Mouse (Mus musculus): ENCODE results near the gene Arel1. TPM values are rescaled to one million over a fixed set of nuclear protein-coding genes. Genes with fewer than 3 reads are reported as not detected.

The Arel1 gene
- polyA plus RNA-seq, 1 experiment from 2014 or later = 37.9 TPM

DNA sequence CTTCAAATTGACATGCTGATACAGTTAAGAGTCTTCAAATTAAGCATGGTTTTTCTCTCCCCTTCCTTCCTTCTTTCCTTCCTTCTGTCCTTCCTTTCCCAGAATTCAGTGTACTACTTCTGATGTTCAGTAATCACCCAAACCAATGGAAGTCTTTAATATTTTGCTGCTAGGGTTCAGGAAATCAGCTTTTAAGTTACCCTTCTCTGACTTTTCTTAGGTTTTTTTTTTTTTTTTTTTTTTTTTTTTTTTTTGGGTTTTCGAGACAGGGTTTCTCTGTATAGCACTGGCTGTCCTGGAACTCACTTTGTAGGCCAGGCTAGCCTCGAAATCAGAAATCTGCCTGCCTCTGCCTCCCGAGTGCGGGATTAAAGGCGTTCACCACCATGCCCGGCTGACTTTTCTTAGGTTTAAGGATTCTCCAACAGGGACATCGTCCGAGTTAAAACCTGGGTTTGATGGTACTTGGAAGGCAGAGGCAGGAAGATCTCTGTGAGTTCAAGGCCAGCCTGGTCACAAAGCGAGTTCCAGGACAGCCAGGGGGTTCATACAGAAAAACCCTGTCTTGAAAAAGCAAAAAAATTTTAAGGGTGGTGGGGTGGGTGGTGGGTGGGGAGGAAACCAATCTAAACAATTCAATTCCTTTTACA lies 24.5 kb upstream of the Arel1 start:
- peak overlapping the region; percentile 53 for H3K4me3 ChIP-seq (ENCODE audit: low read depth, low read length)
- peaks cover 26% of the 10 kb centered on the region for H3K4me1 ChIP-seq (ENCODE audit: control insufficient read depth, insufficient read depth, low read length)
- H3K9me3 ChIP-seq (replicated peaks; ENCODE audit: control insufficient read depth, low read length, poor library complexity, severe bottlenecking) = no peaks in the 10 kb centered on the region
- WGBS = 92% methylated on average over 8 of the region's 9 CpGs
- H3K27ac ChIP-seq (ENCODE audit: low read length) = no peak overlapping the region
- H3K27me3 ChIP-seq (ENCODE audit: control insufficient read depth, insufficient read depth, low read depth, low read length) = no peaks in the 10 kb centered on the region
- peak overlapping the region; percentile 35 for H3K4me2 ChIP-seq (ENCODE audit: low read length)
- ATAC-seq = no peak
- no peak overlapping the region; the same call in 1 of the 2 replicates for H3K9ac ChIP-seq (ENCODE audit: low read depth, low read length)
- H3K36me3 ChIP-seq (ENCODE audit: control insufficient read depth, insufficient read depth, low read length) = no peaks in the 10 kb centered on the region

DNA sequence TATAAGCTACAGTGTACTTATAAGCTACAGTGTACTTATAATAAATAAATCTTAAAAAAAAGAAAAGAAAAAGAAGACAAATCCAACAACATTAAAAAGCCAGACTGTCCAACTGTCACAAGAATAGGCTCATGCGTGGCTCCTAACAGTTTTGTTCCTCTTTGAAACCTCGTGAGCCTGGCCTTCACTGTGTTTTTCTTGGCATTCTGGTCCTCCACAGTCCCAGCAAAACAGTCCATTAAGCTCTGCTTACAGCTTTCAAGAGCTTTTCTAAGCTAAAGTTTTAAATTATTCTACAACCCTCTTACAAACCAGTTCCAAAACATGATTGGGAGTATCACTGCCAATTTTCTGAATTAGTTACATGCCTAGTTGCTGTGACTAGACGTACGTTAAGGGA lies 18.8 kb upstream of the Arel1 start:
- WGBS = 73% methylated on average over 4 of the region's 4 CpGs
- no peaks in the 10 kb centered on the region for H3K36me3 ChIP-seq (ENCODE audit: control insufficient read depth, insufficient read depth, low read length)
- H3K9ac ChIP-seq (ENCODE audit: low read depth, low read length) = no peak overlapping the region
- no peak for ATAC-seq
- no peaks in the 10 kb centered on the region for H3K27me3 ChIP-seq (ENCODE audit: control insufficient read depth, insufficient read depth, low read depth, low read length)
- H3K27ac ChIP-seq (ENCODE audit: low read length) = no peak overlapping the region
- H3K9me3 ChIP-seq (replicated peaks; ENCODE audit: control insufficient read depth, low read length, poor library complexity, severe bottlenecking) = no peaks in the 10 kb centered on the region
- no peaks in the 10 kb centered on the region for H3K4me1 ChIP-seq (ENCODE audit: control insufficient read depth, insufficient read depth, low read length)
- no peak overlapping the region for H3K4me2 ChIP-seq (ENCODE audit: low read length)
- H3K4me3 ChIP-seq (ENCODE audit: low read depth, low read length) = no peak overlapping the region

DNA sequence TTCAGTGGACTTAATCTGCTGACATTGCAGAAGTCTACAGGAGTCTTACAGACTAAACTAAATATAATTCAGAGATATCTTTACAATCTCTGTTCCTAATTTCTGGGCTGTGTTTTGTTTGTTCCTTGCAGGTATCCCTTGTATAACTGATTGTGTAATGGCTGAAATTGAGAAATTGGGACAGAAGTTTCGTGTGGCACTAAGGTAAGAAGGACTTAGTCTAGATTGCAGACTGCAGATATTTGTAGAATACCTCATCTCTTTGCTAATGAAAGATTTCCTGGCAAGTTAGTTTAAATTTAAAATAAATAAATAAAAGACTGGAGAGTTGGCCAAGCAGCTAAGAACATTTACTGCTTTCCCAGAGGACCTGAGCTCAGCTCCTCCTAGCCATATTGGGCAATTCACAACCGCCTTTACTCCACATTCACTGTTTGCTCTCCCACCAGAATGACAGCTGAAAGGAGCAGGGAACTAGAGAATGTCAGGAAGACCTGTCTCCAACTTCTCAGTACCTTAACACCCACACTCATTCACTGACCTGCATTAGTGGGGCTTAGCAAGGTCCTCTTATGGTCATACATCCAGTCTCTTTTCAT lies 8.7 kb upstream of the Arel1 start:
- H3K27ac ChIP-seq (ENCODE audit: low read length) = no peak overlapping the region
- H3K9ac ChIP-seq (ENCODE audit: low read depth, low read length) = no peak overlapping the region
- H3K4me1 ChIP-seq (ENCODE audit: control insufficient read depth, insufficient read depth, low read length) = no peaks in the 10 kb centered on the region
- no peaks in the 10 kb centered on the region for H3K27me3 ChIP-seq (ENCODE audit: control insufficient read depth, insufficient read depth, low read depth, low read length)
- no peaks in the 10 kb centered on the region for H3K9me3 ChIP-seq (replicated peaks; ENCODE audit: control insufficient read depth, low read length, poor library complexity, severe bottlenecking)
- 95% methylated on average over 2 of the region's 2 CpGs for WGBS
- peaks cover 29% of the 10 kb centered on the region for H3K36me3 ChIP-seq (ENCODE audit: control insufficient read depth, insufficient read depth, low read length)
- no peak for ATAC-seq
- no peak overlapping the region for H3K4me3 ChIP-seq (ENCODE audit: low read depth, low read length)
- H3K4me2 ChIP-seq (ENCODE audit: low read length) = no peak overlapping the region

DNA sequence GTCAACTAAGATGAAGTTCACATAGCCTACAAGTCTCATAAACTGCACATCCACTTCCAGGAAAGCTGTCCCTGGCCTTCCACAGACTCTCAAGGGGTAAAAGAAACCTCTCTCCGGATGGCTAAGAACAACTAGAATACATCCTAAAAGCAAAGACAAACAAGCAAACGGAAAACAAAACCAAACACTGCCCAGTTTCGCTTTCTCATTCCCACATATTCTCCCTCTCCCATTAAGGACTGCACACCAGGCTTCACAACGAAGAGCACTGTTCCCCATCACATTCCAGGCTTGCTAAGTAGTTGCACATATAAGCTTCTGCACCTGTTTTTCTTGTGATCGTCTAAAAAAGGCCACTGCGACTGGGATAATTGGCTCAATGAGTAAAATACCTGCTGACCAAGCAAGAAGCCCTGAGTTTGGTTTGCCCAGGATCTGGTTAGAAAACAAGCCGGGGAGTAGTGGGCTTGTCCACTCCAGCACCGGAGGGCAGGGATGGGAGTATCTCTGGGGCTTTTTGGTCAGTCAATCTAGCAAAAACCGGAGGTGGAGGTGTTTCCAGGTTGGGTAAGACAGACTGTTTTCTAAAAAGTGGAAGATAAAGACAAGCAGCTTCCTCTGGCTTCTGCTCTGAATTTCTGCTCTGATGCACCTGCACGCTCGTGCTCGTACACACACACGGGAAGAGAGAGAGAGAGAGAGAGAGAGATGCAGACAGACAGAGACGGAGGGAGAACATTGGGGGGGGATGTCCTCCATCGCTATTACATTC lies 858 bp downstream of the Arel1 start:
- Histone ChIP-seq H3K4me3 (ENCODE audit: low read depth, low read length) (peak overlapping the region; percentile 78), H3K9ac (ENCODE audit: low read depth, low read length) (peak overlapping the region; percentile 90), H3K9me3 (replicated peaks; ENCODE audit: control insufficient read depth, low read length, poor library complexity, severe bottlenecking) (no peaks in the 10 kb centered on the region), H3K4me2 (ENCODE audit: low read length) (peak overlapping the region; percentile 96), H3K4me1 (ENCODE audit: control insufficient read depth, insufficient read depth, low read length) (peaks cover 21% of the 10 kb centered on the region), H3K27me3 (ENCODE audit: control insufficient read depth, insufficient read depth, low read depth, low read length) (no peaks in the 10 kb centered on the region), H3K36me3 (ENCODE audit: control insufficient read depth, insufficient read depth, low read length) (peaks cover 7% of the 10 kb centered on the region; the same call in 1 of the 2 replicates), H3K27ac (ENCODE audit: low read length) (no peak overlapping the region)
- WGBS = 29% methylated on average over 15 of the region's 15 CpGs
- ATAC-seq = no peak

DNA sequence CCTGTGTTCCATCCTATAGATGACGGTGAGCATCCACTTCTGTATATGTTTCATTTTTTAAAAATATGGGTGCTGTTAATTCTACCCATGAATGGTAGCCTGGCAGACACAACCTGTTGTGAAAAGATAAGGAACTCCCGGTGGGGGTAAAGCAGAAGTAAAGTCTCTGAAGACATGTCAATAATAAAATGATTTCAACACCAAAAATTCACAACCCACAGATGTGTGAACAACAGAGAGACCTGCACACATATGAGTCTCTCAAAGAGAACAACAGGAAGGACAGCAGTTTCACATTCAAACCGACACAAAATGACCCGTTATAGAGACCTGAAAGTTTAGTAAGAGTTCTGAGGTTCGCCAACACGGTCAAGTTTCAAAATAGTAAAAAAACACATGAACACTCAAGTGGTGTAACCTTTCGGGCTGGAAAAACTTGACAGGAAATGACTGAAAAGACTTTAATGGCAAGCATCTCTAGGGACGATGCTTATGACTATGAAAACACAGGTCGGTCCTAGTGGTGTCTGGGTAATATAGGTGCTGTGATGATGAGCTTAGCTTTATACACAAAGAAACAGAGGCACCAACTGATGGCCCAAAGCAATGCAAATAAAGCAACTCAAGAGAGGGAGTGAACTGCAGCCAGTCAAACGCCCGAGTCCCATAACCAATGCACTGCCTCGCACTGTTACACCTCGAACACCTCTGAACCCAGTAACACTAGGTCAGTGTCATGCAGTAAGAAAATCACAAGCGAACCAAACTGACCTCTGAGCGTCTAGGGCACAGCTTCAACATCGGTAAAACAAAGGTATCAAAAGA lies 1.7 kb downstream of the Arel1 start:
- H3K27me3 ChIP-seq (ENCODE audit: control insufficient read depth, insufficient read depth, low read depth, low read length) = no peaks in the 10 kb centered on the region
- no peaks in the 10 kb centered on the region for H3K9me3 ChIP-seq (replicated peaks; ENCODE audit: control insufficient read depth, low read length, poor library complexity, severe bottlenecking)
- H3K4me3 ChIP-seq (ENCODE audit: low read depth, low read length) = no peak overlapping the region; the same call in 1 of the 2 replicates
- peak overlapping the region; percentile 96 for H3K4me2 ChIP-seq (ENCODE audit: low read length)
- no peak overlapping the region for H3K27ac ChIP-seq (ENCODE audit: low read length)
- H3K4me1 ChIP-seq (ENCODE audit: control insufficient read depth, insufficient read depth, low read length) = peaks cover 21% of the 10 kb centered on the region
- 86% methylated on average over 16 of the region's 16 CpGs for WGBS
- H3K36me3 ChIP-seq (ENCODE audit: control insufficient read depth, insufficient read depth, low read length) = peaks cover 5% of the 10 kb centered on the region; the same call in 1 of the 2 replicates
- ATAC-seq = no peak
- H3K9ac ChIP-seq (ENCODE audit: low read depth, low read length) = no peak overlapping the region

GRCm38 (mm10) chr12:84962606-84963005 lies 8.1 kb downstream of the Arel1 start:
- H3K9ac ChIP-seq (ENCODE audit: low read depth, low read length) = no peak overlapping the region
- no peak overlapping the region for H3K4me3 ChIP-seq (ENCODE audit: low read depth, low read length)
- H3K36me3 ChIP-seq (ENCODE audit: control insufficient read depth, insufficient read depth, low read length) = 0 out of 2 replicates have a peak, but pooled peaks cover 2% of the 10 kb centered on the region
- no peak for ATAC-seq
- H3K4me1 ChIP-seq (ENCODE audit: control insufficient read depth, insufficient read depth, low read length) = peaks cover 2% of the 10 kb centered on the region; the same call in 1 of the 2 replicates
- H3K4me2 ChIP-seq (ENCODE audit: low read length) = no peak overlapping the region
- 86% methylated on average over 7 of the region's 7 CpGs for WGBS
- H3K9me3 ChIP-seq (replicated peaks; ENCODE audit: control insufficient read depth, low read length, poor library complexity, severe bottlenecking) = no peaks in the 10 kb centered on the region
- no peak overlapping the region for H3K27ac ChIP-seq (ENCODE audit: low read length)
- no peaks in the 10 kb centered on the region for H3K27me3 ChIP-seq (ENCODE audit: control insufficient read depth, insufficient read depth, low read depth, low read length)

DNA sequence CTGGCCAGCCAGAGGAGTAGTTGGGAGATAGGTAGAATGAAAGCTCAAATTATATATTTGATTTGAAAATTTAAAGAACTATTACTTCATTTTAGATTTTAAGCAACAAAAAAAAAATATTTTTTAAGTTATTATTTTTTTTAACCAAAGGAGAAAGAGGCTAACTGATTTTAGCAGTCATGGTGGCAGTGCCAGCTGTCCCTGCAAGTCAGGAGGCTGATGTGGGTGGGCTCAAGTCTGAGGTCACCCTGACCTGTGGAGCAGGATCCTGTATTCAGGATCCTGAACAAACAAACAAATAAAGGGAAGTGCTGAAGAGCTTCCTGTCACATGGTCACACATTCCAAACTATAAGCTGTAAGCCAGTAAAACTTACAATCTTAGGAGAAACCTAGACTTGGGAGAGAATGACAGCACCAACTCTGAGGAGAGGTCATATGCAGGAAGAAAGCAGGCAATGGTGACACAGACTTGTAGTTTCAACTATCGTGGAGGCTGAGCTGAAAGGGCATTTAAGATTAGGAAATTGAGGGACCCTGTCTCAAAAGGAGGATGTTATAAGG lies 11.8 kb downstream of the Arel1 start:
- Histone ChIP-seq H3K9ac (ENCODE audit: low read depth, low read length) (no peak overlapping the region), H3K4me2 (ENCODE audit: low read length) (no peak overlapping the region), H3K27ac (ENCODE audit: low read length) (no peak overlapping the region), H3K4me3 (ENCODE audit: low read depth, low read length) (no peak overlapping the region), H3K36me3 (ENCODE audit: control insufficient read depth, insufficient read depth, low read length) (peaks cover 4% of the 10 kb centered on the region; the same call in 1 of the 2 replicates), H3K4me1 (ENCODE audit: control insufficient read depth, insufficient read depth, low read length) (no peaks in the 10 kb centered on the region), H3K9me3 (replicated peaks; ENCODE audit: control insufficient read depth, low read length, poor library complexity, severe bottlenecking) (no peaks in the 10 kb centered on the region), H3K27me3 (ENCODE audit: control insufficient read depth, insufficient read depth, low read depth, low read length) (no peaks in the 10 kb centered on the region)
- 94% methylated on average over 1 of the region's 1 CpGs for WGBS
- no peak for ATAC-seq

DNA sequence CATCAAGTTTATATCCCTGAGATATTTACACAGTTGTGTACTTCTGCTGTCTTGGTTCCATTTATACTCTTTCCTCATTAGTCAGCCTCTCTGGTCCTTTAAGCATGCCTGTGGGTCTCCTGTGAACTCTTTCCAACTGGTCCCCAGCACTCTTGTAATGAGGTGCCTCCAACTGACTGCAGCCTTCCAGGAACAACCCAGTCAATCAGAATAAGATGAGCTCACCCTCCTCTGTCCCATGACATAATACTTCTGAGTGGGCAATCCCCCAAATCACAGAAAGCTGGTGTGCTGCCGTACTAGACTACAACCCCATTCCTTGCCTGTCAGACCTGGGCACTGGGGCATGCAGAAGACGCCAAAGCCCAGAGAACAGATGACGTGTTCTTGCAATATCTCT lies 14.4 kb downstream of the Arel1 start:
- Histone ChIP-seq H3K4me3 (ENCODE audit: low read depth, low read length) (no peak overlapping the region), H3K9ac (ENCODE audit: low read depth, low read length) (no peak overlapping the region), H3K9me3 (replicated peaks; ENCODE audit: control insufficient read depth, low read length, poor library complexity, severe bottlenecking) (no peaks in the 10 kb centered on the region), H3K27ac (ENCODE audit: low read length) (no peak overlapping the region), H3K36me3 (ENCODE audit: control insufficient read depth, insufficient read depth, low read length) (peaks cover 2% of the 10 kb centered on the region; the same call in 1 of the 2 replicates), H3K4me1 (ENCODE audit: control insufficient read depth, insufficient read depth, low read length) (no peaks in the 10 kb centered on the region), H3K4me2 (ENCODE audit: low read length) (no peak overlapping the region), H3K27me3 (ENCODE audit: control insufficient read depth, insufficient read depth, low read depth, low read length) (no peaks in the 10 kb centered on the region)
- 95% methylated on average over 3 of the region's 3 CpGs for WGBS
- no peak for ATAC-seq
